Mouse (Mus musculus) kidney, adult 2 months (tissue): ENCODE measurements at regions not wholly inside any gene's neighbourhood (a gene's known extent, or its start where the extent isn't known, plus 50 kb on each side); places are given as distances from the start of the nearest gene placed in this dataset.

Experiments used
- DNase-seq: peaks from one replicate; pipeline ENCODE4 v3.0.0; 2021
- H3K27ac ChIP-seq: fragments of 200-500 bp; 2 replicates; pipeline ENCODE4 v1.5.1; 2012; ENCODE audit warnings: low read depth, low read length, control low read depth, inconsistent platforms; ENCODE audit not compliant: insufficient read depth
- H3K27me3 ChIP-seq: fragments of 200-500 bp; replicated peaks from 2 replicates; pipeline ENCODE4 v1.6.1; 2012; ENCODE audit warnings: mild to moderate bottlenecking, moderate library complexity, low read length, inconsistent platforms; ENCODE audit not compliant: control insufficient read depth, insufficient read depth
- H3K36me3 ChIP-seq: fragments of 200-500 bp; 2 replicates; pipeline ENCODE4 v1.6.1; 2012; ENCODE audit warnings: mild to moderate bottlenecking, moderate library complexity, low read length, inconsistent platforms; ENCODE audit not compliant: control insufficient read depth, insufficient read depth
- H3K4me1 ChIP-seq: fragments of 200-500 bp; 2 replicates; pipeline ENCODE4 v1.6.1; 2011; ENCODE audit warnings: low read length; ENCODE audit not compliant: control insufficient read depth, insufficient read depth
- H3K4me3 ChIP-seq: fragments of 200-500 bp; 2 replicates; pipeline ENCODE4 v1.5.1; 2011; ENCODE audit warnings: mild to moderate bottlenecking, low read depth, low read length, control low read depth; ENCODE audit not compliant: insufficient read depth
- CTCF ChIP-seq: fragments of 200-500 bp; conservative IDR thresholded peaks from 2 replicates; pipeline ENCODE4 v1.5.1; 2011; ENCODE audit warnings: low read depth, mild to moderate bottlenecking, control low read depth, low read length, moderate library complexity, mixed read lengths; ENCODE audit not compliant: insufficient read depth, insufficient read length
- POLR2A ChIP-seq: fragments of 200-500 bp; IDR thresholded peaks from one replicate; pipeline ENCODE4 v1.6.1; 2011; ENCODE audit warnings: low read depth, low read length, control low read depth
- WGBS: fragments of 180-500 bp; shearing (Covaris S2); methylation state at CpG from one replicate; pipeline ENCODE4 v1.1.7; 2018; 5-methylcytosine and 5-hydroxymethylcytosine counted together

DNA sequence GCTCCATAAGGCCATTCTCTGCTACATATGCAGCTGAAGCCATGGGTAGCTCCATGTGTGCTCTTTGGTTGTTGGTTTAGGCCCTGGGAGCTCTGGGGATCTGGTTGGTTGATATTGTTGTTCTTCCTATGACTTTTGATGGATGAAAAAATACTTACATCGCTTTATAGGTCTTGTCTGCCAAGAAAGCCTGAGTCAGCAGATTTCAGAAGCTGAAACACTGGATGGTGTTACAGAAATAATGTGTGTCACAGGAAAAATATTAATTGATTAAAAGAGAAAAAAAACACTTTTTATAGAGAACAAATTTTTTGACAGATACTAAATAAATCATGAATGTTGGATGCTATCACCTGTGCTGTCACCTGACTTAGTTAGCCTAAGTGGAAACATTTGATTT, 52.4 kb upstream of the Plxna2 start:
- H3K36me3 ChIP-seq, result no peaks in the 10 kb centered on the region
- 90% methylated on average over 1 of the region's 1 CpGs for WGBS
- DNase-seq, result no peak
- no peak for TF ChIP-seq POLR2A
- H3K27ac ChIP-seq, result no peak overlapping the region
- no peaks in the 10 kb centered on the region for H3K27me3 ChIP-seq
- no peaks in the 10 kb centered on the region for H3K4me1 ChIP-seq
- no peak overlapping the region for H3K4me3 ChIP-seq

DNA sequence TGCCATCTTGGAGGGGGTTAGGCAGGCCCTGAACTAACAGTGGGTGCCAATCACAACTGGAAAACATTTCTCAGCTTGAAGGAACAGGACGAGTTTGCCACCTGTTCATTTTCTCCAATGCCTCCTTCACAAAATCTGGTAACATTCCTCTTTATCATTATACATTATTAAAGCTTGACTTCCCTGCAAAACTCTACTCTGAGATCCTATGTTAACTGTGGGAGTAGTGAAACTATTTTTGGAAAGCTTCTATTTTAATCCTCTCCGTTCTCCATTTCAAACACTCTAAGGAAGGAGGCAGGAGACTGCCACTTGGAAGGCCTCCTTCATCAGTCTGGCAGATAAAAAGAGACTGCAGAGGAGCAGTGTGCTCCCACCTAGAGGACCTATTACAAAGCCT, 54.1 kb upstream of the Plxna2 start:
- no peaks in the 10 kb centered on the region for H3K27me3 ChIP-seq
- WGBS, result 66% methylated on average over 2 of the region's 2 CpGs
- no peaks in the 10 kb centered on the region for H3K4me1 ChIP-seq
- no peak for TF ChIP-seq CTCF
- no peak overlapping the region for H3K27ac ChIP-seq
- H3K36me3 ChIP-seq, result no peaks in the 10 kb centered on the region
- H3K4me3 ChIP-seq, result no peak overlapping the region
- DNase-seq, result no peak

GRCm38 (mm10) chr1:194561098-194561497, 56.9 kb upstream of the Plxna2 start:
- DNase-seq, result no peak
- Histone ChIP-seq H3K27ac (no peak overlapping the region), H3K27me3 (no peaks in the 10 kb centered on the region), H3K4me3 (no peak overlapping the region), H3K4me1 (no peaks in the 10 kb centered on the region), H3K36me3 (no peaks in the 10 kb centered on the region)
- TF ChIP-seq POLR2A (no peak), CTCF (no peak)
- WGBS, result 67% methylated on average over 1 of the region's 1 CpGs

- Histone ChIP-seq H3K36me3 (no peaks in the 10 kb centered on the region), H3K27me3 (no peaks in the 10 kb centered on the region), H3K4me3 (no peak overlapping the region), H3K27ac (no peak overlapping the region), H3K4me1 (no peaks in the 10 kb centered on the region)
- TF ChIP-seq POLR2A, result no peak
- no peak for TF ChIP-seq CTCF
- peak; percentile 21 for DNase-seq
Observed at GRCm38 (mm10) chr1:194548661-194549060, 69.4 kb upstream of the Plxna2 start.

GRCm38 (mm10) chr1:194548243-194548642, 69.8 kb upstream of the Plxna2 start:
- H3K27me3 ChIP-seq, result no peaks in the 10 kb centered on the region
- no peak for TF ChIP-seq CTCF
- no peak for TF ChIP-seq POLR2A
- no peak overlapping the region for H3K27ac ChIP-seq
- no peak overlapping the region for H3K4me3 ChIP-seq
- 96% methylated on average over 1 of the region's 1 CpGs for WGBS
- no peaks in the 10 kb centered on the region for H3K36me3 ChIP-seq
- H3K4me1 ChIP-seq, result no peaks in the 10 kb centered on the region
- no peak for DNase-seq

DNA sequence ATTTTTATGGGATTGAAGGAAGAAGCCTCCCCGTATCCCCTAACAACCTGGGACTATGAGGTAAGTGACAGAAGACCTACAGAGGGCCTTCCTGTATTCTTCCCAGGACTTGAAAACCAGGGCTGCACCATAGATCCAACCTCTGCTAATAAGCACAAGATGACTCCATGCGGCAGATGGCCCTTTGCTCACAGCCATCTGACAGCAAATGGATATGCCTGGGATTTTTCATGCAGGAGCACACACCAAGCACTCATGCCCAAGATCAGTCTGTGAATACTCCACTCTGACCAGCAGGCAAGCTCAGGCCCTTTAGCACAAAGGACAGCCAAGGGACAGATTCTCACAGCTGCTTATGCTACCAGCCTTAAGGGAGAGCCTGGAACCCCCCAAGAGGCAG, 77.1 kb upstream of the Plxna2 start:
- Histone ChIP-seq H3K36me3 (no peaks in the 10 kb centered on the region), H3K4me1 (no peaks in the 10 kb centered on the region), H3K27ac (no peak overlapping the region), H3K4me3 (no peak overlapping the region), H3K27me3 (no peaks in the 10 kb centered on the region)
- DNase-seq, result no peak
- no peak for TF ChIP-seq POLR2A
- TF ChIP-seq CTCF, result no peak
- WGBS, result 85% methylated on average over 2 of the region's 2 CpGs

GRCm38 (mm10) chr1:194527342-194528165, 90.5 kb upstream of the Plxna2 start:
- H3K27ac ChIP-seq, result no peak overlapping the region
- H3K27me3 ChIP-seq, result no peaks in the 10 kb centered on the region
- DNase-seq, result no peak
- H3K36me3 ChIP-seq, result no peaks in the 10 kb centered on the region
- no peaks in the 10 kb centered on the region for H3K4me1 ChIP-seq
- TF ChIP-seq CTCF (no peak), POLR2A (no peak)
- no peak overlapping the region for H3K4me3 ChIP-seq
- WGBS, result 83% methylated on average over 2 of the region's 2 CpGs

DNA sequence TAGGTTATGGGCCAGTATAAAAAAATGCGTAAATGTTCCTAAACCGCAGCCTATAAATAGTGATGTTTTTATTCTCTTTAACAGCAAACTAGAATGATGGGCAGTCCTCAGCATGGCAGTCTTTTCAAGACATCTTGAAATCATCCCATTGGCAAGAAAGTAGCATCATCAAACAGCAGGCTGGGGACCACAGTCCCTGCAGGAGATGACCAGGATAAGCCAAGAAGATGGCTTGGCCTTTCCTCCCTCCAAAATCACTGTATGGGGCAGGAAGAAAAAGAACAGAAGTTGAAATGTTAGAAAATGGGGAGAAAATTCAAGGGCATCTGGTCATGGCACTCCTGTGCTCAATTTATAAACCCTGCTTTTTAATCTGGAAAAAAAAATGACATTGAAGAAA, 93.0 kb upstream of the Plxna2 start:
- Histone ChIP-seq H3K4me3 (no peak overlapping the region), H3K36me3 (no peaks in the 10 kb centered on the region), H3K27me3 (no peaks in the 10 kb centered on the region), H3K27ac (no peak overlapping the region), H3K4me1 (no peaks in the 10 kb centered on the region)
- TF ChIP-seq POLR2A (no peak), CTCF (no peak)
- no peak for DNase-seq
- WGBS, result 100% methylated on average over 2 of the region's 2 CpGs
